Mouse (Mus musculus): ENCODE results near the gene Peli1. TPM values are rescaled to one million over a fixed set of nuclear protein-coding genes. Genes with fewer than 3 reads are reported as not detected.

The Peli1 gene
- polyA plus RNA-seq, 1 experiment from 2014 or later = 24.6 TPM

DNA sequence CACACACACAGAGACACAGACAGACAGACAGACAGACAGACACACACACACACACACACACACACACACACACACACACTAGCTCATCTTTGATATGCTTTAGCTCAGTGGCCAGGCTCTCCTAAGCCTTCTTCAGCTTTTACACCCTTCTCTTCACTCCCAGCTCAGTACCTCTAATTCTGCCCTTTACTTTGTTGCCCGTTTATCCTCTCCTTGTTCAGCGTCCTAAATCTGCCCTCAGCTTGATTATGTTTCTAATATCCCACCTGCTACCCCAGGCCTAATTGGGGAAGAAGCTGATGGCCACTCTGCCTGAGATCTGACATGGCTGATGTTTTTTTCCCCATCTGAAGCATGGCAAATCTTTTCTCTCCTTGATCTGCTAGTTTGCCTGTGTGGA lies 2.7 kb upstream of the Peli1 start:
- 59% methylated on average over 2 of the region's 2 CpGs for WGBS
- ATAC-seq (replicated peaks; ENCODE audit: extremely low read depth, insufficient read depth, low FRiP score) = no peak

DNA sequence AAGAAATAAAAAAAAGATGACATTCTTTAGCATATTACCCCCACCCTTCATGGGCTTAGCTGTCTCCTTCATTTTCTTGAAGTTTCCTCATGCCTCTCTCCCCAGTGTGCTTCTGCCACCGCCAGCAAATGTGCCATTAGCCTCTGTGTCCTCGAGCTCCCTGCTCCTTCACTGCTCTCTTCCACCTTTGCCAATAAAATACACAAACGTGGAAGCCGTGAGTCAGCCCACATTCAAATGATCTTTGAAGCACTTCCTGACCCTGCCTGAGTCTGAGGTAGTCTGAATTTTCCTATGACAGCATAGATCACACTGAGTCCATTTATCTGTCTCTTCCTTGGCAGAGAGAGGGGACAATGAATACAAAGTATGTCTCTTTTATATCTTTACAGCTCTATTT lies 1.5 kb upstream of the Peli1 start:
- no peak overlapping the region for H3K4me3 ChIP-seq (ENCODE audit: low read length)
- H3K9me3 ChIP-seq (replicated peaks; ENCODE audit: control insufficient read depth, low read length) = no peaks in the 10 kb centered on the region
- no peak overlapping the region for H3K27ac ChIP-seq (ENCODE audit: low read length)
- no peak for ATAC-seq (replicated peaks; ENCODE audit: extremely low read depth, insufficient read depth, low FRiP score)
- H3K36me3 ChIP-seq (ENCODE audit: control insufficient read depth, insufficient read depth) = no peaks in the 10 kb centered on the region
- WGBS = 46% methylated on average over 4 of the region's 4 CpGs
- no peak overlapping the region for H3K9ac ChIP-seq (ENCODE audit: low read length)
- H3K27me3 ChIP-seq (ENCODE audit: control insufficient read depth, insufficient read depth, low read length) = no peaks in the 10 kb centered on the region
- H3K4me1 ChIP-seq (ENCODE audit: control insufficient read depth, insufficient read depth, low read length) = peaks cover 13% of the 10 kb centered on the region
- no peak overlapping the region for H3K4me2 ChIP-seq (ENCODE audit: low read depth, low read length)

More for the DNA sequence above, 2.7 kb upstream of the Peli1 start:
- no peaks in the 10 kb centered on the region for H3K36me3 ChIP-seq (ENCODE audit: control insufficient read depth, insufficient read depth)
- H3K4me1 ChIP-seq (ENCODE audit: control insufficient read depth, insufficient read depth, low read length) = peaks cover 7% of the 10 kb centered on the region
- H3K27me3 ChIP-seq (ENCODE audit: control insufficient read depth, insufficient read depth, low read length) = no peaks in the 10 kb centered on the region
- H3K9ac ChIP-seq (ENCODE audit: low read length) = no peak overlapping the region
- no peaks in the 10 kb centered on the region for H3K9me3 ChIP-seq (replicated peaks; ENCODE audit: control insufficient read depth, low read length)
- no peak overlapping the region for H3K4me2 ChIP-seq (ENCODE audit: low read depth, low read length)
- no peak overlapping the region for H3K4me3 ChIP-seq (ENCODE audit: low read length)
- no peak overlapping the region for H3K27ac ChIP-seq (ENCODE audit: low read length)

DNA sequence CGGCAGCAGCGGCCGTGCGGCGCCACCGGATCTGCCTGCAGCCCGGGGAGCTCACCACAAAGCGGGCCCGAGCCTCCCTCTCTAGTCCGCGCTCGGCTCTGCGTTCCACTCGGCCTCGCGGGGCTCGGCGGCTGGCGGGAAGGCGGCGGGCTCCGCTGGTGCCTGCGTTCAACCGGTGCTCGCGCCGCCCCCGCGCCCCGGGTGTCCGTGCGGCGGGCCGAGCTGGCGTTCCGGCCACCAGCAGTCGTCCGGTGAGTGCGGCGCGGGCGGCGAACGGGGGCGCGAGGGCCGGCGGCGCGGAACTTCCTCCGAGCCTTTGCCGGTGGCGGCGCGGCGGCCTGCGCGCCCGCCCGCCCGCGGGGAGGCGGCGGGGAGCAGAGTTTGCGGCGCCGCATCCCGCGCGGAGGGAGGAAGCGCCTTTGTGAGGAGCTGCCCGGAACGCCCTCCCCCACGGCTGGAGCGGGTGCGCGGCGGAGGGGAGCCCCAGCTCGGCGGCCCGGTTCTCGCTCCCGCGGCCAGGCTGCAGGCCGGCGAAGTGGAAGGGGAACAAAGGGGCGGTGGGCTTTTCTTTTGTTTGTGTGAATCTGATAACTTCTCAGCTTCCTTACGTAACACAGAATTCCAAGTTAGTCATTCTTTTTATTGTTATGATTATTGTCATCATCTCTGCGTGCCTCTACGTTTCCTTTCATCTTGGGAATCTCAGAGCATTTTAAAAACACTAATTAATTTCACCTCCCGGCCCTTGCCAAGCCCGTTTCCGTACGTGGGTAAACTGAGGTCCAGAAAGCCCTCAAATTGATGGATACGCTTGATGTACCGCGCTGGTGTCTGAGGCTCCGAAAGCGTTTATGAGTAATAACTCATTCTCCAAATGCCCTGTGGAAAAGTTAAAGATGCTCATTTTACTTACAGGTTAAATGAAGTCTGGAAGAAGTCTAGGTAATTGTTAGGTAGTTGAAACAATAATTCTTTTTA lies 626 bp downstream of the Peli1 start:
- H3K4me1 ChIP-seq (ENCODE audit: control insufficient read depth, insufficient read depth, low read length) = peaks cover 13% of the 10 kb centered on the region
- H3K27ac ChIP-seq (ENCODE audit: low read length) = peak overlapping the region; percentile 98
- no peaks in the 10 kb centered on the region for H3K36me3 ChIP-seq (ENCODE audit: control insufficient read depth, insufficient read depth)
- peak; percentile 69 for ATAC-seq (replicated peaks; ENCODE audit: extremely low read depth, insufficient read depth, low FRiP score)
- no peaks in the 10 kb centered on the region for H3K9me3 ChIP-seq (replicated peaks; ENCODE audit: control insufficient read depth, low read length)
- H3K4me3 ChIP-seq (ENCODE audit: low read length) = peak overlapping the region; percentile 79
- H3K27me3 ChIP-seq (ENCODE audit: control insufficient read depth, insufficient read depth, low read length) = no peaks in the 10 kb centered on the region
- under 1% methylated on average over 84 of the region's 99 CpGs for WGBS
- H3K9ac ChIP-seq (ENCODE audit: low read length) = peak overlapping the region; percentile 94
- H3K4me2 ChIP-seq (ENCODE audit: low read depth, low read length) = peak overlapping the region; percentile 78

DNA sequence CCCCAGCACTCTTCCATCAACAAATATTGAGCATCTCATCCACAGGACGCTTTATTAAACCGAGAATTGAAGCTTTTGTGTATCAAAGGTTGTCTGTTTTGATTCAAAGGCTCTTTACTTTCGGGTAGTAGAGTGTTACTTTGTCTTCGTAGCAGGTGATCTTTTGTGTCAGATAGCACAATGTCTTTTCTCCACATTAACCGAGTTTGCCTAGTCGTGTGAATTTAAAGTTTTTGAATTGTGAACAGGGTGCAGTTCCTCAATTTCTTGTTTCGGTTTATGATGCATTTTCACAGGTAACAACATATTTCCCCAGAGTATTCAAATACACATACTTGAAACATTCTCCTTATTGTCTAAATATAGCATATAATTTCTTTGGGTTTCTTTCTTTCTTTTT lies 1.5 kb downstream of the Peli1 start:
- Histone ChIP-seq H3K9ac (ENCODE audit: low read length) (peak overlapping the region; percentile 94), H3K36me3 (ENCODE audit: control insufficient read depth, insufficient read depth) (no peaks in the 10 kb centered on the region), H3K4me2 (ENCODE audit: low read depth, low read length) (peak overlapping the region; percentile 78), H3K4me1 (ENCODE audit: control insufficient read depth, insufficient read depth, low read length) (peaks cover 13% of the 10 kb centered on the region), H3K4me3 (ENCODE audit: low read length) (peak overlapping the region; percentile 79), H3K9me3 (replicated peaks; ENCODE audit: control insufficient read depth, low read length) (no peaks in the 10 kb centered on the region), H3K27me3 (ENCODE audit: control insufficient read depth, insufficient read depth, low read length) (no peaks in the 10 kb centered on the region), H3K27ac (ENCODE audit: low read length) (no peak overlapping the region)
- no peak for ATAC-seq (replicated peaks; ENCODE audit: extremely low read depth, insufficient read depth, low FRiP score)
- 17% methylated on average over 7 of the region's 7 CpGs for WGBS

DNA sequence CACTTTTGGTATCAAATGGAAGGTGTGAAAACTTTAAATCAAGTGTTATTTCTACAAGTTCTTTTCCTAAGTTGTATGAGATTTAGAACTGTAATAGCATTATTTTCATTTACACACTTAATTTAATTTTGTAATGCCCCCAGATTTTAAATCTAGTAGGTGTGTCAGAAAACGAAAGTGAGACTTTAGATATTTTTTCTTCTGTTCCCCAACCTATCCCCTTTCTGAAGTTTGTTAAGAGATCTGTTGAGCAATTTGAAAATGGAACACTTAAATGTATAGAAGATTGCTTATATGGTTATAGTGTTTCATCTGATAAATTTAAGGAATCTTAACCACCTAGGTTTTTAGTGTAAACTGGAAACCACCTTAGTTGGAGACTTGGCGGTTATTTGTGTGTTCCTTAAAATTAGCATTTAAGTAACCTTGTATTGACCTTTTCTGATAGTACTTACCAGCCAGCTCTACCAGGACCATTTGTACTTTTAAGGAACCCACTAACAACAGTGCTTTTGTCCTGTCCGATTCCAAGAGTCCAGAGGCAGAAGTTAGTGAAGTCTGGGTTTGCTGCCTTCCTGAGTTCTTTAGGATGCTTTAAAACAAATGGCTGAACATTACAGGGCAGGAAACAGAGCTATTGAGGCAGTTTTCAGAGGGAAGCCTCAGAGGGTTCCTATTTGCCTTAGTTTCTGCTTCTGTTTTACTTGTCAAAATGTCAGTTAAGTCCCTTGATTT lies 2.2 kb downstream of the Peli1 start:
- H3K4me3 ChIP-seq (ENCODE audit: low read length) = peak overlapping the region; percentile 34
- H3K9ac ChIP-seq (ENCODE audit: low read length) = 0 out of 2 replicates have a peak overlapping the region, but pooled peaks have one; percentile 49
- no peaks in the 10 kb centered on the region for H3K27me3 ChIP-seq (ENCODE audit: control insufficient read depth, insufficient read depth, low read length)
- peaks cover 13% of the 10 kb centered on the region for H3K4me1 ChIP-seq (ENCODE audit: control insufficient read depth, insufficient read depth, low read length)
- H3K27ac ChIP-seq (ENCODE audit: low read length) = no peak overlapping the region
- WGBS = 38% methylated on average over 3 of the region's 3 CpGs
- no peaks in the 10 kb centered on the region for H3K36me3 ChIP-seq (ENCODE audit: control insufficient read depth, insufficient read depth)
- ATAC-seq (replicated peaks; ENCODE audit: extremely low read depth, insufficient read depth, low FRiP score) = no peak
- H3K9me3 ChIP-seq (replicated peaks; ENCODE audit: control insufficient read depth, low read length) = no peaks in the 10 kb centered on the region
- peak overlapping the region; percentile 55 for H3K4me2 ChIP-seq (ENCODE audit: low read depth, low read length)

DNA sequence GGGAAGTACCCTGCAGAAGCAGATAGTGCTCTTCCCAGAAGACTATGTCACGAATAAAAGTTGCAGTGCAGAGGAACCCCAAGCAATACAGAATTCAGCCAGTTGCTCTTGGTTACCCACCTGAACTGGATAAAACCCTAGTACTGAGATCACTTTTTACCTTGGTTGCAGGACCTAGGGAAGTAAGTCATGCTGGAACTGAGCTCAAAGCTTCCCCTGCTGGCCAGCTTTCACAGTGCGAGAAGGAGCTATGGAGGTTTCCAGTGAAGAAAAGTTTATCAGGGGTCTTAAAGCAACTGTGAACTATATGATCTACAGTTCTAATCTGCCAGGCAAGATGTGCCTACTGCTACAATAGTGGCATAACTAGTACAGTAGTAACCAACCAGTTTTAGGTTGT lies 5.5 kb downstream of the Peli1 start:
- WGBS = 89% methylated on average over 2 of the region's 2 CpGs
- Histone ChIP-seq H3K4me3 (ENCODE audit: low read length) (no peak overlapping the region), H3K36me3 (ENCODE audit: control insufficient read depth, insufficient read depth) (no peaks in the 10 kb centered on the region), H3K4me2 (ENCODE audit: low read depth, low read length) (no peak overlapping the region), H3K27ac (ENCODE audit: low read length) (no peak overlapping the region), H3K4me1 (ENCODE audit: control insufficient read depth, insufficient read depth, low read length) (peaks cover 10% of the 10 kb centered on the region), H3K27me3 (ENCODE audit: control insufficient read depth, insufficient read depth, low read length) (no peaks in the 10 kb centered on the region), H3K9ac (ENCODE audit: low read length) (no peak overlapping the region), H3K9me3 (replicated peaks; ENCODE audit: control insufficient read depth, low read length) (no peaks in the 10 kb centered on the region)
- ATAC-seq (replicated peaks; ENCODE audit: extremely low read depth, insufficient read depth, low FRiP score) = no peak

DNA sequence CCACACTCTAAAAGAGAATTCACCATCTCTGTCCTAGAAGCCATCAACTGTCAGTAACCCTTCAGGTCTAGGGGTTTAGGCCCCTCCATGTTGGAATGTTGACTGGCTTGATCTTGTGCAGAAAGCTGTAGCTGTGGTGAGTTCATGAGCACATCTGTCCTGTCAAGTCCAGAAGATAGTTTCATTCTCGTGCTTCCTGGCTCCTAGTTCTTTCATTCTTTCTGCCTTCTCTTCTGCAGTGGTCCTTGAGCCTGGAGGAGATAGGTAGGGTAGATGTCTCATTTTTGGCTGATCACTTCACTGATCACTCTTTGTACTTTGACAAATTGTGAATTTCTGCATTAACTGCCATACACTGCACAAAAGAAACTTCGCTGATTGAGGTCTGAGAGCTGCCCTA lies 7.4 kb downstream of the Peli1 start:
- Histone ChIP-seq H3K9me3 (replicated peaks; ENCODE audit: control insufficient read depth, low read length) (no peaks in the 10 kb centered on the region), H3K4me1 (ENCODE audit: control insufficient read depth, insufficient read depth, low read length) (peaks cover 5% of the 10 kb centered on the region), H3K27me3 (ENCODE audit: control insufficient read depth, insufficient read depth, low read length) (no peaks in the 10 kb centered on the region), H3K9ac (ENCODE audit: low read length) (no peak overlapping the region), H3K36me3 (ENCODE audit: control insufficient read depth, insufficient read depth) (no peaks in the 10 kb centered on the region), H3K4me2 (ENCODE audit: low read depth, low read length) (no peak overlapping the region), H3K27ac (ENCODE audit: low read length) (no peak overlapping the region), H3K4me3 (ENCODE audit: low read length) (no peak overlapping the region)
- ATAC-seq (replicated peaks; ENCODE audit: extremely low read depth, insufficient read depth, low FRiP score) = no peak
- 63% methylated on average over 2 of the region's 2 CpGs for WGBS

DNA sequence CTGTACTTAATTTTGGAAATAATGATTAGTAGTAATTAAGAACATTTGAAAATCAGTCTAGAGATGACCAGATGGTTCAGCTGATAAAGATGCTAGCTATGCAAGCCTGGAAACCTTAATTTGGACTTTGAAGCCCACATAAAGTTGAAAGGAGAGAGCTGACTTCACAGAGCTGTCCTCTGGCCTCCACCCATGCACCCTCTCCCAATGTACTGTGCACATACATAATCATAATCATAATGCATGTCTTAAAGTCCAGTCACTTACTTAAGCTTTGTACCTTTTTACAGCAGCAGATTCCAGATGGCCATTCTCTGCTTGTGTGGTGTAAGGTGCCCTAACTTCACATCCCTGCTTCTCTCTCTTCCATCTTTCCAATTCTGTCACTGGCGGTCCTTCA lies 9.6 kb downstream of the Peli1 start:
- no peak overlapping the region for H3K27ac ChIP-seq (ENCODE audit: low read length)

DNA sequence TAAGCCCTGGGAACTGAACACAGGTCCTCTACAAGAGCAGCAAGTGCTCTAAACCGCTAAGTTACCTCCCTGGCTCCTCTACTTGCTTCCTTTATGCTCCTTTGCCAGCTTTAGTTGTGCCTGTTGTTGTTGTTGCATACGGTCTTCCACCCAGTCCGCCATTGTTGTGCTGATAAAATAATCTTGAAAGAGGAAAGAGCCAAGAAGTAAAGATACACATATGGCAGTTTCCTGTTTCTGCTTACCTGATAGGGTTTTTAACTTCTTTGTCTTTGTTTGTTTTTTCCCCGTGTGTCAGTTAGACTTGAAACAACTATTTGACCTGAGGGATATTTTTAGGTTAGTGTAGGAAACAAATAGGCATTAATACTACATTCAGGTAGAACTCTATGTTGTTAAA lies 10.2 kb downstream of the Peli1 start:
- no peak overlapping the region for H3K27ac ChIP-seq (ENCODE audit: low read length)
- H3K4me2 ChIP-seq (ENCODE audit: low read depth, low read length) = no peak overlapping the region
- no peak overlapping the region for H3K9ac ChIP-seq (ENCODE audit: low read length)
- H3K4me1 ChIP-seq (ENCODE audit: control insufficient read depth, insufficient read depth, low read length) = peaks cover 9% of the 10 kb centered on the region
- 72% methylated on average over 4 of the region's 4 CpGs for WGBS
- no peaks in the 10 kb centered on the region for H3K27me3 ChIP-seq (ENCODE audit: control insufficient read depth, insufficient read depth, low read length)
- no peak for ATAC-seq (replicated peaks; ENCODE audit: extremely low read depth, insufficient read depth, low FRiP score)
- no peaks in the 10 kb centered on the region for H3K36me3 ChIP-seq (ENCODE audit: control insufficient read depth, insufficient read depth)
- no peaks in the 10 kb centered on the region for H3K9me3 ChIP-seq (replicated peaks; ENCODE audit: control insufficient read depth, low read length)
- H3K4me3 ChIP-seq (ENCODE audit: low read length) = no peak overlapping the region

More for the DNA sequence above, 9.6 kb downstream of the Peli1 start:
- H3K4me1 ChIP-seq (ENCODE audit: control insufficient read depth, insufficient read depth, low read length) = peaks cover 9% of the 10 kb centered on the region
- H3K36me3 ChIP-seq (ENCODE audit: control insufficient read depth, insufficient read depth) = no peaks in the 10 kb centered on the region
- 94% methylated on average over 1 of the region's 1 CpGs for WGBS
- no peak for ATAC-seq (replicated peaks; ENCODE audit: extremely low read depth, insufficient read depth, low FRiP score)
- no peaks in the 10 kb centered on the region for H3K9me3 ChIP-seq (replicated peaks; ENCODE audit: control insufficient read depth, low read length)
- no peak overlapping the region for H3K4me2 ChIP-seq (ENCODE audit: low read depth, low read length)
- H3K27me3 ChIP-seq (ENCODE audit: control insufficient read depth, insufficient read depth, low read length) = no peaks in the 10 kb centered on the region
- H3K9ac ChIP-seq (ENCODE audit: low read length) = no peak overlapping the region
- no peak overlapping the region for H3K4me3 ChIP-seq (ENCODE audit: low read length)

Measured in heart, embryonic 16.5 days (tissue).